Mouse (Mus musculus) lung, embryonic 15.5 days (tissue): ENCODE results near the gene 4933402N03Rik. TPM values are rescaled to one million over a fixed set of nuclear protein-coding genes. Genes with fewer than 3 reads are reported as not detected.

Experiments
- ATAC-seq: fragments of 200-750 bp; cut with Nextera tagmentation; 2 replicates; pipeline ENCODE4 v1.8.0; 2017; ENCODE audit warnings: moderate number of reproducible peaks, borderline replicate concordance; ENCODE audit not compliant: low FRiP score, low TSS enrichment; ENCODE audit errors: extremely low read depth
- H3K27ac ChIP-seq: fragments of 300-500 bp; sonication (generic); 2 replicates; pipeline ENCODE4 v1.5.1; 2015; ENCODE audit warnings: moderate library complexity, mild to moderate bottlenecking, inconsistent platforms
- H3K27me3 ChIP-seq: fragments of 300-500 bp; sonication (generic); 2 replicates; pipeline ENCODE4 v1.6.1; 2015; ENCODE audit warnings: inconsistent platforms
- H3K36me3 ChIP-seq: fragments of 300-500 bp; sonication (generic); 2 replicates; pipeline ENCODE4 v1.6.1; 2015; ENCODE audit warnings: inconsistent platforms
- H3K4me1 ChIP-seq: fragments of 300-500 bp; sonication (generic); 2 replicates; pipeline ENCODE4 v1.6.1; 2015; ENCODE audit warnings: inconsistent platforms
- H3K4me2 ChIP-seq: fragments of 300-500 bp; sonication (generic); 2 replicates; pipeline ENCODE4 v1.6.1; 2015; ENCODE audit warnings: inconsistent platforms, mild to moderate bottlenecking, moderate library complexity
- H3K4me3 ChIP-seq: fragments of 300-500 bp; sonication (generic); 2 replicates; pipeline ENCODE4 v1.5.1; 2015; ENCODE audit warnings: mild to moderate bottlenecking, inconsistent platforms
- H3K9ac ChIP-seq: fragments of 300-500 bp; sonication (generic); 2 replicates; pipeline ENCODE4 v1.6.1; 2015; ENCODE audit warnings: inconsistent platforms
- H3K9me3 ChIP-seq: fragments of 300-500 bp; sonication (generic); 2 replicates; pipeline ENCODE4 v1.6.1; 2016; ENCODE audit warnings: inconsistent platforms
- WGBS: fragments of 180-500 bp; shearing (Covaris S2); methylation state at CpG from one replicate; pipeline ENCODE4 v1.1.7; 2015; 5-methylcytosine and 5-hydroxymethylcytosine counted together
- polyA plus RNA-seq: library from polyadenylated mRNA; unstranded; fragments of >200 nt; fragmentation: Nextera tagmentation; extraction: Ambion mirVana; gene quantifications from 2 replicates; pipeline ENCODE4 v1.2.1, GENCODE M21; 2015

Gene 4933402N03Rik
- polyA plus RNA-seq, 1 experiment from 2014 or later: not detected

GRCm38 (mm10) chr7:131122210-131122807 is 23.8 kb downstream of the 4933402N03Rik start:
- H3K27ac ChIP-seq: no peak overlapping the region
- H3K4me2 ChIP-seq: no peak overlapping the region
- no peaks in the 10 kb centered on the region for H3K27me3 ChIP-seq
- H3K9ac ChIP-seq: no peak overlapping the region
- no peaks in the 10 kb centered on the region for H3K36me3 ChIP-seq
- no peaks in the 10 kb centered on the region for H3K9me3 ChIP-seq
- ATAC-seq: no peak
- WGBS: 84% methylated on average over 2 of the region's 2 CpGs
- no peak overlapping the region for H3K4me3 ChIP-seq
- H3K4me1 ChIP-seq: no peaks in the 10 kb centered on the region

- Histone ChIP-seq H3K4me2 (no peak overlapping the region), H3K9ac (no peak overlapping the region), H3K4me1 (no peaks in the 10 kb centered on the region), H3K9me3 (no peaks in the 10 kb centered on the region), H3K27ac (no peak overlapping the region), H3K4me3 (no peak overlapping the region), H3K27me3 (no peaks in the 10 kb centered on the region), H3K36me3 (no peaks in the 10 kb centered on the region)
- WGBS: 60% methylated on average over 2 of the region's 2 CpGs
- no peak for ATAC-seq
Measured at GRCm38 (mm10) chr7:131114434-131114833, 31.7 kb downstream of the 4933402N03Rik start.

DNA sequence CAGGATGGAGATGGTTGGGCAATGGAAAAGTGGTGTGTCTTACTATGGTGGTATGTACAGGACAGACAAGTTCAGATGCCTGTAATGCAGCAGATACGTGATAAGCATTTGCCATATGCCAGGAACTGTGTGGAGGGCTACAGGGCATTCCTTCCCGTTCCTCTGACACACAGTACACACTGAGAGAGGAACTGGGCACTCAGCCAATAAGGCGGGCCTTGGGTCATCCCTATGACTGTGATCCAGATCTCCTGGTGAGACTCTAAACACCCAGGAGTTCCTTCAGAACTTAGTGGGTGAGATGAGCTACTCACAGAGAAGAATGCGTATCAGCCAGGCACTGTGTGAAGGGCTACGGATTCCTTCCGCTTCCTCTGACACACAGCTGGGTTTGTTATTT is 32.4 kb downstream of the 4933402N03Rik start:
- ATAC-seq: peak; percentile 62; the same call in 1 of the 2 replicates
- no peaks in the 10 kb centered on the region for H3K27me3 ChIP-seq
- H3K27ac ChIP-seq: no peak overlapping the region
- H3K4me1 ChIP-seq: no peaks in the 10 kb centered on the region
- H3K4me2 ChIP-seq: no peak overlapping the region
- no peaks in the 10 kb centered on the region for H3K36me3 ChIP-seq
- H3K9me3 ChIP-seq: no peaks in the 10 kb centered on the region
- 39% methylated on average over 6 of the region's 6 CpGs for WGBS
- no peak overlapping the region for H3K4me3 ChIP-seq
- H3K9ac ChIP-seq: no peak overlapping the region

DNA sequence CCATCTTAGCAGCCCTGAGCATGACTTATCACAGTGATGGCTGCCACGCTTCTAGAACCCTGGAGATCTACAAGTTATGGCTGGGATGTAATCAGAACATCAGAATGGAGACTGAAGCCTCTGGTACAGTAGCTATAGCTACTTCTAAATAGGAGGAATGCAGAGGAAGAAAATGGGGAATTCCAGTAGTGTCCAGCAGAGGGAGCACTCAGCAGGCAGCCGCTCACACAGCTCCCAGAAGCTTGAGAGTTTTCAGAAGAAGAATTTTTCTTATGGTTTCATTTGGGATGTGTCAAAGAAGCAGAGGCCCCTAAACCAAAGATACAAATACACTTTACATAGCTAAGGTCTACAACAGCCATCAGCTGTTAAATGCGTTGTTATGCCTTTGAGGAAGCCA is 33.6 kb downstream of the 4933402N03Rik start:
- no peak overlapping the region for H3K27ac ChIP-seq
- H3K9me3 ChIP-seq: no peaks in the 10 kb centered on the region
- no peak overlapping the region for H3K4me2 ChIP-seq
- no peaks in the 10 kb centered on the region for H3K4me1 ChIP-seq
- ATAC-seq: no peak
- no peaks in the 10 kb centered on the region for H3K27me3 ChIP-seq
- no peaks in the 10 kb centered on the region for H3K36me3 ChIP-seq
- 21% methylated on average over 3 of the region's 3 CpGs for WGBS
- H3K4me3 ChIP-seq: no peak overlapping the region
- no peak overlapping the region for H3K9ac ChIP-seq

Other genes with a start within 250 kb of the 4933402N03Rik start
- gene Htra1, start 210.2 kb downstream of the 4933402N03Rik start, polyA plus RNA-seq: 58.0 and 59.7 TPM in 2 replicates
- gene Dmbt1, start 114.3 kb downstream of the 4933402N03Rik start, polyA plus RNA-seq: not detected in 2 replicates
- gene 5430419D17Rik, start 28.1 kb upstream of the 4933402N03Rik start, polyA plus RNA-seq: not detected in 2 replicates
- gene Cuzd1, start 176.0 kb upstream of the 4933402N03Rik start, polyA plus RNA-seq: 0.06 and 0.11 TPM in 2 replicates
- not detected in 2 replicates for gene Fam24b, start 183.2 kb upstream of the 4933402N03Rik start, polyA plus RNA-seq
- gene Fam24a, start 187.6 kb upstream of the 4933402N03Rik start, polyA plus RNA-seq: not detected in 2 replicates
- gene 2310057M21Rik, start 216.4 kb upstream of the 4933402N03Rik start, polyA plus RNA-seq: 18.4 and 22.2 TPM in 2 replicates
- 64.3 and 64.8 TPM in 2 replicates for gene Pstk, start 224.8 kb upstream of the 4933402N03Rik start, polyA plus RNA-seq